Mouse (Mus musculus): ENCODE measurements around the gene Spata45. TPM values are rescaled to one million over a fixed set of nuclear protein-coding genes. Genes with fewer than 3 reads are reported as not detected.
"Not testable (repeated sequence)": the region's sequence is repeated elsewhere in the genome, so short reads cannot be mapped to it uniquely, and the experiment has no call there.

Spata45 gene
- total RNA-seq, 2 experiments from 2014 or later: not detected

DNA sequence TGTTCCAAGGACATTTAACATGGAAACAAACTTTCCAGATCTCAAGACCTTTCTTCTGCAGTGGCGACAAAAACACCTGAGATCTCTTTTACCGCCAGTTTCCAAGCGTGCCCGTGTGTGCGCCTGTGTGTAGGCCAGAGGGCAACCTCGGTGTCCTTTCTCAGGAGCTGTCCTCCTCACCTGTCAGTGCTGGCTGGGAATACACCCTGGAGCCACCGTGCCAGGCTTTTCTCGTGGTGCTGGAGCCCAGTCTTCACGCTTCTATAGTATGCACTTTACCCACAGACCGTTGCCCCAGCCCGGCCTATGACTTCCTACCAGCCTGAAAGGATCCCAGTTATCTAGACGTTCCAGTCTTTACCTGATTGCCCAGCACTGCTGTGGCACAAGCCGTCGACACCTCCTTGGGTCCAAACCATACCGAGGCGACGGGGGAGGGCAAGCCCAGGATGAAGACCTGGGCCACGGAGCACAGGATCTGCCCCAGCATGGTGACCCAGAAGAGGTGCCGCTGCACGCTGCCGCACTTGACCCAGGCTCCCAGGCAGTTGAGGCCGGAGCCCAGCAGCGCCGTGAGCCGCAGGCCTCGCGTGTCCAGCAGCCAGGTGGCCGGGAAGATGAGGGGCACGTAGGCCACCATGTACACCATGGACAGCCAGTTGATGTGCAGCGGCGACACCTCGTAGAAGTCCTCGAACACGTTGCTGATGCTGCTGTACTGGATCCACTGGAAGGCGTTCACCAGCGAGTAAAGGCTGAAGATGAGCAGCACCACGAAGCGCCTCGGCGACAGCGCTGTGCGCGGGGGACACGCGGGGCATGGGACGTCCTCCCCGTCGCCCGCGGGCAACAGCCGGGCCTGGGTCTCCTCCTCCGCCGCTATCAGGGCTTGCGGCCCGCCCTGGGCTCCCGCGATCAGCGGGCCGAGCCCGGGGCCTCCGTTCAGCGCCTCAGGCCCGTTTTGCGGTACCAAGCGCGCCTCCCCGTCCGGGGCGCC is 11.1 kb upstream of the Spata45 start:
- Histone ChIP-seq H3K4me3 (peak overlapping the region; percentile 87), H3K27ac (peak overlapping the region; percentile 93)
- TF ChIP-seq CTCF (conservative IDR thresholded peaks at IDR 0.05): no peak
- no peak for DNase-seq (ENCODE audit: low spot score in 2 of 2)

DNA sequence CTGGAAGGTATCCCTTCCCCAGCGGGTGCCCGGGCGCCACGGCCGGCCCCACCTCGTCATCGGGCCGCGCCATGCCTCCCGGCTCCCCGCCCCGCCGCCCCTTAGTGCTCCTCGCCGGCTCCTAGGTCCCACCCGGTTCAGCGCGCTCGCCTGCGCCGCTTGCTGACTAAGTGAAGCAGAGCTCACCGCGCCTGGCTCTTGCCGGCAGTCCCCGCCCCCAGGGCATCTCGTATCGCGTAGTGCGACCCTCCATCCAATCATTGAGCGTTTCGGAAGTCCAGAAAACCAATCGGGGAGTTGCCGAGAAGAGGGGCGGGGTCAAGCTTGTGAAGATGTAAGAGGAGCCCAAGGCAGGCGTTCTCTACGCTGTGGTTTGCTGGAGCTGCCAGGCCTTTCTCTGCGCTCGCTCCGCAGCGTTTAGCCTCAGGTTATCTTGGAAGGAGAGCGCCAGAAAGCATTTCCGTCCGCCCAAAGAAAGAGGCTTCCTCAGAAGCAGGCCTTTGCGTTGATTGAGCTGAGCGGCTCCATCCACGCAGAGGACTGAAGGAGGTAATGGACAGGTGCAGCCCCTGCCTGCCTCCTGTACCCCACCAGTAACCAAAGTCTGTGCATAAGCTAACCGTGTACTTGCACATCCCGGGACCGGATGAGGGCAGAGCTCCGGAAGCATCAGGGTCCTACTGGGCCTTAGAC is 10.3 kb upstream of the Spata45 start, which contains the start of gene Flvcr1:
Flvcr1 (minus strand) TSS at position 138 of the 693 bp plus-strand sequence.
- peak; percentile 98 to 99 for DNase-seq (ENCODE audit: low spot score in 2 of 2)
- peak; percentile 50 for TF ChIP-seq CTCF (conservative IDR thresholded peaks at IDR 0.05)

DNA sequence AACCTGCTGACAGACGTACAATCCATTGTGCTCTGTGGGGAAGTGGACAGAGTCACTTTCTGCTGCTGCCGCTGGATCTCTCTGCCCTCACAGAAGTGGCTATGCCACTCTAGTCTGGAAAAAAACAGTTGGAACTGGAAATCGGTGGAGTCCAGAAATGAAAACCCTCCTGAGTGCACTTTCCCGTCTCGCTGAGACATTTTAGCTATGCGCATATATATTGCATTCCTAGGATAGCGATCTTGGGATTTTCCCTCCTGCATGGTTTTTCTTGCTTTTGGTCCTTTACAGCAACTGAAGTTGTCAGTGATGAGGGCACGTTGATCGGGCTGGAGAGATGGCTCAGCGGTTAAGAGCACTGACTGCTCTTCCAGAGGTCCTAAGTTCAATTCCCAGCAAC is 6.3 kb upstream of the Spata45 start:
- no peak overlapping the region for H3K27ac ChIP-seq
- H3K4me3 ChIP-seq: no peak overlapping the region
- no peak for DNase-seq (ENCODE audit: low spot score in 2 of 2)
- no peak for TF ChIP-seq CTCF (conservative IDR thresholded peaks at IDR 0.05)

More for the DNA sequence above, 10.3 kb upstream of the Spata45 start, which contains the start of gene Flvcr1:
- Histone ChIP-seq H3K4me3 (peak within 1 kb of the TSS; percentile 87), H3K27ac (peak within 1 kb of the TSS; percentile 93)

DNA sequence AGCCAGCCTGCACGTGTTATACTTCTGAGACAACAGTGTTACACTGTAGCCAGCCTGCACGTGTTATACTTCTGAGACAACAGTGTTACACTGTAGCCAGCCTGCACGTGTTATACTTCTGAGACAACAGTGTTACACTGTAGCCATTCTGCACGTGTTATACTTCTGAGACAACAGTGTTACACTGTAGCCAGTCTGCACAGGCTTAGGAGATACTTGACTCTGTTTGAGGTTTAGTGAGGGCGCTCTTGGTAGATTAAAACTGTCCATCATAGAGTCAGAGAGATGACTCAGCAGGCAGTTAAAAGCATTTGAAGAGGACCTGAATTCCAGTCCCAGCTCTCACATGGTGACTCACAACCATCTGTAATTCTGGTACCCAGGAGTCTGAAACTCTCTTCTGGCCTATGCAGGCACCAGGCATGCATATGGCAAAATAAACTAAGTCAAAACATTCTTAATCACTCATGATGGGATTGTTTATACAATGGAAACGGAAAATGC is 5.5 kb upstream of the Spata45 start:
- DNase-seq (ENCODE audit: low spot score in 2 of 2): peak in 1 of 2 experiments; percentile 46
- H3K4me3 ChIP-seq, H3K27ac ChIP-seq: not testable (repeated sequence)

DNA sequence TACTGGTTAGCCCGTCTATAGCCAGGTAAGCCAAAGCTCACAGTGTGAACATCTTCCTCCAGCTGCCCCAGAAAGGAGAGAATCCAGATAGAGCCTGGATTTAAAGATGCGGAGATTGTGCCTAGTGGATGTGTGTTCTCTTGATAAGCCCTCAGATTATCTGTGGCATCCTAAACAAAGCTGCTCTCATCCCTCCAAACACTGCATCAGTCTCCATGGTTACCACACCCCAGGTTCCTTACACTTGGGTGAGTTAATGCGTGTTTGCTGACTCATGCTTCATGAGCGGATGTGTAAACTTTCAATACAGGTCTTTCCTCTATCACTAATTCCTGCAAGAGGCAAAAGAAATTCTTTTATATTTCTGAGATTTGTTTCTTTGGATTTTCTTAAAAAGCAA is 790 bp upstream of the Spata45 start:
- H3K4me3 ChIP-seq: no peak overlapping the region
- H3K27ac ChIP-seq: no peak overlapping the region
- TF ChIP-seq CTCF (conservative IDR thresholded peaks at IDR 0.05): no peak
- DNase-seq (ENCODE audit: low spot score in 2 of 2): peak in 1 of 2 experiments; percentile 11

DNA sequence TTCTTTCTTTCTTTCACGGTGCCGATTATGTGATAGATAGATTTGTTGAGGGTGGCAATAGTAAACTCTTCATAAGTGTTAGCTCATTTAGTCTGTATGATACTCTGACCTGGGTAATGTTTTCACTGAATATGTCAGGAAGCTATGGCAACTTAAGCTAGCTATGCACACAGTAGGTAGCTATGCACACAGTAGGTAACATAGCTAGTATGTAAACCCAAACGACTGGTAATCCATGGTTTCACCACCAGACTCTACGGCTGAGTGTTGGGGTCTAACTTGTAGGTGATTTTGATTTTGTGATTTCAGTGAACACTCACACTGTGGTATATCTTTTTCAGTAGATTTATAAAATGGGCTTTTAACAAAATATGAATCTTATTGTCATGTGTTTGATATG is 1.6 kb downstream of the Spata45 start:
- no peak overlapping the region for H3K4me3 ChIP-seq
- TF ChIP-seq CTCF (conservative IDR thresholded peaks at IDR 0.05): no peak
- H3K27ac ChIP-seq: no peak overlapping the region
- DNase-seq (ENCODE audit: low spot score in 2 of 2): no peak

DNA sequence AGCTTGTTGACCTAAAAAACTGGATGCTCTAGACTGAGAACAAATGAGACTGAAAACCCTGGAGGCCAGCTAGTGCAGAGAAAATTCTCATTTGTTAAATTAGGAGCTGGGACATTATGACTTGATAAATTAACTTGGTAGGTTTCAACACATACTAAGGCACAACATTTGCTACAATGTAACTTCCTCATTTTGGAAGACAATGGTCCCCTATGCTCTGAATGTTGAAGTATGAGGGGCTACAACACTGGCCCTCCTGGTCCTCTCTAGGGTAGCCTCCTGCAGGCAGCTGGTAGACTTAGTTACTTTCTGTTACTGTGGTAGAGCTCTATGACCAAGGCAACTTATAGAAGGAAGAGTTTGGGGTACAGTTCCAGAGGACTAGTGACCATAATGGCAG is 4.9 kb downstream of the Spata45 start:
- DNase-seq (ENCODE audit: low spot score in 2 of 2): no peak
- H3K4me3 ChIP-seq: no peak overlapping the region
- TF ChIP-seq CTCF (conservative IDR thresholded peaks at IDR 0.05): no peak
- H3K27ac ChIP-seq: no peak overlapping the region

DNA sequence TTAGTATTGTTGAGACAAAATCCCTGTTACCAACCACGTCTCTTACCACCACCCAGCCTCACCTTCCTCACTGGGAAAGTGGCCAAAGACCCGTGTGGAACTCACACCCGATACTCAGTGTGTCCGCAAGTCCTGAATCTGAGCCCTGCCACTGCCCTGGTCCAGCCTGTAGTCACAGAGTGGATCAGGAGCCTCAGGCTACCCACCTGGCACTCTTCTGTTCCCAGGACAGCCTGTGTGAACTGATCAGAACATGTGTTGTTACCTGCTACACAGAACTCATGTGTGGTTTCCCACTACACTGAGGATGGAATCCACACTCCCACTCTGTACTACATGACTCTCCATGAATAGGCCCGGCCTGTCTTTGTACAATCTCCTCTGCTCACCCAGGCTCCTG is 5.7 kb downstream of the Spata45 start:
- no peak overlapping the region for H3K27ac ChIP-seq
- H3K4me3 ChIP-seq: no peak overlapping the region
- no peak for DNase-seq (ENCODE audit: low spot score in 2 of 2)
- no peak for TF ChIP-seq CTCF (conservative IDR thresholded peaks at IDR 0.05)

DNA sequence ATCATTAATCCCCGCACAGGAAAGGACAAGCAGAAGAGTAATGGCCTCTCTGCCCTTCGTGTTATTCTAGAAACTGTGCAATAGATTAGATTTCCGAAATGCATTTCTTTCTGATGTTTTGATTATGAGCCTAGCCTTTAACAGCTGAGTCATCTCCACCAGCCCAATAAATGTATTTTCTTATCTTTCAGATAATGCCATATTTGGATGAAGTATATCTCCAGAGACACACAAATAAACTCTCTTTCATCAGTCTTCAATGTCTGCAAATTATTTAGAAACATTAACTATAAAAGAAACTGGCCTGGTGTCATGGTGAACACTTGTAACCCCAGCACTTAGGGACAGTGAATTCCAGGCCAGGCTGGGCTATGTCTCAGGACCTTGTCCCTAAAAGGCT is 6.2 kb downstream of the Spata45 start:
- DNase-seq (ENCODE audit: low spot score in 2 of 2): no peak
- no peak overlapping the region for H3K4me3 ChIP-seq
- no peak for TF ChIP-seq CTCF (conservative IDR thresholded peaks at IDR 0.05)
- no peak overlapping the region for H3K27ac ChIP-seq

DNA sequence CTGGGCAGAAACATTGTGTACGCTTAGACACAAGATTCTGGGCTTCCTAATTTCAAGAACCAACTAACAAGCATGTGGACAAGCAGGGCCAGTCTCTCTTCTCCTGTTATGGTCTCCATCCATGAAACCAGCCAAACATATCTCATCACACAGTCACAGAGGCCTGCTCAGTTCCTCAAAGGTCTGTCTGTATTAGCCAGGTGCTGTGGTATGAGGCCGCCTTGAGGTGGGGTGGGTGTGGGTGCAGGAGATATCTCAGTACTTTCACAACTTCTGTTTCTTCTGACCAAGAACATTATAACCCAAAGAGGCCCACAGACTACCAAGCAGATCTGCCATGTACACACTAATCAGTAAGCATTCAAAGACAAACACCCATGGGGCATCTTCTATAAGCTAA is 8.8 kb downstream of the Spata45 start:
- no peak for DNase-seq (ENCODE audit: low spot score in 2 of 2)
- Histone ChIP-seq H3K4me3 (no peak overlapping the region), H3K27ac (no peak overlapping the region)
- no peak for TF ChIP-seq CTCF (conservative IDR thresholded peaks at IDR 0.05)

DNA sequence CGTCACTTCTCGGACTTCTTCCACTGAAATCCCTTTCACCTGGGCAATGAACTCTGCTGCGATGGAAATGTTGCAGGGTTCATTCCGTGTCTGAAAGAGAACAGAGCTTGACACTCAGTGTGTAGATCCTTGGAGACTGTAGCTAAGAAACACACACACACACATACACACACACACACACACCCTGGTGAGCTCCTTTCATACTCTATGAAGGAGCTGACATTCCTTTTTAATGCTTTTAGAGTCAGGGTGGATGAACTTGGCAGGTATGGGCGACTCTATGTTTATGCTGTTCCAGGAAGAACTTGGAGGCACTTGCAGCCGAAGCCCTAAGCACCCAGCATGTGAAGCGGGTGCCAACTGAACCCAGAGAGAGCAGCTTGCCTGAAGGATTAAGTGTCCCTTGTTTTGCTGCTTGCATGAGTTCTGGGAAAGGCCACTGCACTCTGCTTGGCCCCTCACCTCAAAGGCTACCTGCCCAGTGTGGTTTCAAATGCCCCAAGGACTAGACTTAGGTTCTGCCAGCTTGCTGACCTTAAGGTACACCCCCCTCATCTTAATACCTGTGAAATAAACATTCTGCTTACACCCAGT is 9.9 kb downstream of the Spata45 start:
- no peak overlapping the region for H3K27ac ChIP-seq
- H3K4me3 ChIP-seq: no peak overlapping the region
- TF ChIP-seq CTCF (conservative IDR thresholded peaks at IDR 0.05): no peak
- DNase-seq (ENCODE audit: low spot score in 2 of 2): no peak

DNA sequence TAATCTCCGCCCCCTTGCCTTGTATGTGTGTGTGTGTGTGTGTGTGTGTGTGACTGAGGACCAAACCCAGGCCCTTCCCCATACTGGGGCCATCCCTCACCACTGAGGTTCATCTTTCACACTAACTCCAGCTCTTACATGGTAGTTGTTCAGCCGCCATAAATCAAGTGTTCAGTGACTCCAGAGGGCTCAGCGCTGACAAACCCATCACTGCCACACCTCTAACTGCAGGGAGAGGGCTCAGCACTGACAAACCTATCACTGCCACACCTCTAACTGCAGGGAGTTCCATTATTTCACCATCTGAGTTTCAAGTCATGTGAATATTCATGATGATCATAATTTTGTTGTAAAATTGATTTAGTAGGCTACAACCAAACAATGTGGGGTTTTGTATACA is 17.1 kb downstream of the Spata45 start:
- Histone ChIP-seq H3K27ac (no peak overlapping the region), H3K4me3 (no peak overlapping the region)
- no peak for TF ChIP-seq CTCF (conservative IDR thresholded peaks at IDR 0.05)
- no peak for DNase-seq (ENCODE audit: low spot score in 2 of 2)
